Mouse (Mus musculus): ENCODE measurements around the gene Spcs2.

DNA sequence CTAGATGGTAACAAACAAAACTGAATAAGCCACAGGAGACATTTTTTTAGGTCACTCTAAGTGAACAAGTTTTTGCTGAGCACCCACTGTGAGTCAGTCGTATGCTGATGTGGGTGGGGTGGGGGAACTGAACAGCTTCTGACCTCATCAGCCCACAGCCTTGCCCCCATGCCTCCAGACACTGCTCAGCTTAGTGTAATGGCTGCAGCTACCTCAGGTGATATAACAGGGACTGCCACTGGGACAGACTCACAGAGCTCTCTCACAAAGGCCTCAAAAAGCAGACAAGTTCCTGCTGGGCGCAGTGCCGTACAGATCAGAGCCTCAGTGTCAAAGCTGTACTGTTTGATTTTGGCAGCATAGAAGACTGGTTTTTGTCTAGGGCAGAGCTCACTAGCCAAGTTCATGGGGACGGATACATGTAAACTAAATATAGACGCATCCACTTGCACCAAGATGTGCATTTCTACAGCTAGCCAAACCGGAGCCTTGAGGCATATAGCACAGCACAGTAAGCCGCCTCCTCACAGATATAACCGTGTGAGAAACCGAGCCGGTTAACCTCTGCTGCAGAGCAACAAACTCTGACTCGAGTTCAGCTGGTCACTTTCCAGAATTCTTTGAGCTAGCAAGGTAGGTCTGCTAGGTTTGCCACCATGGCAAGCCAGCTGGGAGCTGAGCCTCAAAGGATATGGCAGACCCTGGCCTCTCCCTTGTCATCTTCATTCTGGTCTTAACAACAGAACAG is 39.8 kb upstream of the Spcs2 start:
- no peak for TF ChIP-seq CTCF (IDR thresholded peaks at IDR 0.05; ENCODE audit: insufficient read depth, low read depth, low read length)
- no peak for TF ChIP-seq POLR2A (IDR thresholded peaks at IDR 0.05; ENCODE audit: insufficient read depth, low read depth, low read length)
